Mouse (Mus musculus) lung, postnatal 0 days (tissue): ENCODE results near the gene Gm20388.
A peak's percentile ranks its signal among the peaks of the same experiment; 100 is the strongest.

ENCODE experiments used
- CTCF ChIP-seq: IDR thresholded peaks from 2 replicates; pipeline ENCODE4 v1.5.1; 2016; ENCODE audit warnings: antibody characterized with exemption, mild to moderate bottlenecking
- EP300 ChIP-seq: IDR thresholded peaks from 2 replicates; pipeline ENCODE4 v1.6.1; 2016; ENCODE audit warnings: antibody characterized with exemption, mild to moderate bottlenecking, control low read depth

- TF ChIP-seq CTCF = peak; percentile 48
- TF ChIP-seq EP300 = no peak
Observed at GRCm38 (mm10) chr8:120520707-120521590, 610.3 kb downstream of the Gm20388 start.
